Mouse (Mus musculus) megakaryocyte, embryonic 14.5 days (primary cell): ENCODE measurements at regions not wholly inside any gene's neighbourhood (a gene's known extent, or its start where the extent isn't known, plus 50 kb on each side); places are given as distances from the start of the nearest gene placed in this dataset.

Experiments
- FLI1 ChIP-seq: IDR thresholded peaks from 2 replicates; pipeline ENCODE4 v1.6.1; 2012; ENCODE audit warnings: low read length, inconsistent platforms, mixed read lengths
- GATA1 ChIP-seq: IDR thresholded peaks from 3 replicates; pipeline ENCODE4 v1.6.1; 2012; ENCODE audit warnings: mixed read lengths, low read length, inconsistent platforms, borderline replicate concordance

DNA sequence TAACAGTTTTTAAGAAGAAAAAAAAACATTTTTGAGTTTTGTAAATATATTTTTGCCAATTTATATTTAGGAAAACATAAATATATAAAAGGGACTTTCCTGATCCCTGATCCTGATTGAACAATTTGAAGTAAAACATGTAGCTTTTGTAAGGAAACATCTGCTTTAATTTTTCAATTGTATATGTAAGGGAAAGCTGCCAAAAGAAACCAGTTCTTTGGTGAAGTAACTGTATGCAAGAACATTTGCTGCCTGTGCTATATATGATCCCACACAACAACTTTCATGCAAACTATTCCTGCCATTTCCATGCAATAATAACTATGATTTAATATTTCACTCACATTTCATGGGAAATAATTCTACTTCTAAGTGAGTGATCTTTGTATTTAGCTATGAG, 67.0 kb downstream of the Gm10295 start:
- TF ChIP-seq GATA1 (no peak), FLI1 (no peak)
